Mouse (Mus musculus) bone marrow macrophage, adult 2 months (primary cell): ENCODE results near the gene Serpina11.

Experiments used
- CTCF ChIP-seq: IDR thresholded peaks from 2 replicates; pipeline ENCODE4 v1.5.1; 2012; ENCODE audit warnings: low read depth, mild to moderate bottlenecking, low read length, moderate library complexity
- POLR2A ChIP-seq: IDR thresholded peaks from 2 replicates; pipeline ENCODE4 v1.6.1; 2012; ENCODE audit warnings: mild to moderate bottlenecking, low read depth, low read length, borderline replicate concordance

- no peak for TF ChIP-seq CTCF
- no peak for TF ChIP-seq POLR2A
Observed at GRCm38 (mm10) chr12:103958798-103959197, 31.0 kb downstream of the Serpina11 start, which contains the start of gene Serpina1e.
